Mouse (Mus musculus) common myeloid progenitor, adult 5-6 weeks (primary cell): Measurements from ENCODE around the gene Gcc2. TPM values are rescaled to one million over a fixed set of nuclear protein-coding genes. Genes with fewer than 3 reads are reported as not detected.
"Not testable (repeated sequence)": the region's sequence is repeated elsewhere in the genome, so short reads cannot be mapped to it uniquely, and the experiment has no call there.

ENCODE experiments used
- ATAC-seq: replicated peaks from 2 replicates; pipeline ENCODE4 v1.8.0; 2016; ENCODE audit warnings: low read depth, mild to moderate bottlenecking, moderate TSS enrichment, inconsistent platforms; ENCODE audit not compliant: poor library complexity, severe bottlenecking
- total RNA-seq: library from RNA; stranded (forward); fragments of 200-1000, 187-1606 nt; gene quantifications from 2 replicates; pipeline ENCODE4 v1.2.3, GENCODE M21; 2017

Gene Gcc2
- 39.7 and 50.1 TPM in 2 replicates for total RNA-seq

- ATAC-seq: peak; percentile 99
Measured at GRCm38 (mm10) chr10:58255213-58255892, at the start of gene Gcc2. Gcc2 (plus strand) TSS chr10:58255497.

GRCm38 (mm10) chr10:58205986-58206385, 49.3 kb upstream of the Gcc2 start:
- ATAC-seq: no peak

- ATAC-seq: no peak
Measured at GRCm38 (mm10) chr10:58206639-58207404, 48.5 kb upstream of the Gcc2 start.

- no peak for ATAC-seq
Measured at GRCm38 (mm10) chr10:58209710-58210467, 45.4 kb upstream of the Gcc2 start.

GRCm38 (mm10) chr10:58210514-58210913, 44.8 kb upstream of the Gcc2 start:
- no peak for ATAC-seq

- no peak for ATAC-seq
Measured at GRCm38 (mm10) chr10:58211213-58211612, 44.1 kb upstream of the Gcc2 start.

- ATAC-seq: no peak
Measured at GRCm38 (mm10) chr10:58212230-58212629, 43.1 kb upstream of the Gcc2 start.

- ATAC-seq: no peak
Measured at GRCm38 (mm10) chr10:58214497-58214896, 40.8 kb upstream of the Gcc2 start.

- ATAC-seq: no peak
Measured at GRCm38 (mm10) chr10:58214934-58215333, 40.4 kb upstream of the Gcc2 start.

GRCm38 (mm10) chr10:58215353-58215752, 39.9 kb upstream of the Gcc2 start:
- ATAC-seq: no peak

GRCm38 (mm10) chr10:58217366-58217765, 37.9 kb upstream of the Gcc2 start:
- ATAC-seq: no peak

- no peak for ATAC-seq
Measured at GRCm38 (mm10) chr10:58220726-58221125, 34.6 kb upstream of the Gcc2 start.

- ATAC-seq: not testable (repeated sequence)
Measured at GRCm38 (mm10) chr10:58221571-58221970, 33.7 kb upstream of the Gcc2 start.

GRCm38 (mm10) chr10:58223161-58223560, 32.1 kb upstream of the Gcc2 start:
- not testable (repeated sequence) for ATAC-seq

- ATAC-seq: not testable (repeated sequence)
Measured at GRCm38 (mm10) chr10:58223972-58224805, 31.1 kb upstream of the Gcc2 start.

GRCm38 (mm10) chr10:58224827-58225785, 30.2 kb upstream of the Gcc2 start, which contains the start of gene AW822073:
AW822073 (minus strand) TSS chr10:58224930.
- ATAC-seq: not testable (repeated sequence)

- ATAC-seq: not testable (repeated sequence)
Measured at GRCm38 (mm10) chr10:58226357-58226756, 28.9 kb upstream of the Gcc2 start.

GRCm38 (mm10) chr10:58227798-58228197, 27.5 kb upstream of the Gcc2 start:
- not testable (repeated sequence) for ATAC-seq

GRCm38 (mm10) chr10:58230021-58230420, 25.3 kb upstream of the Gcc2 start:
- ATAC-seq: not testable (repeated sequence)
